Mouse (Mus musculus): ENCODE measurements around the gene Cemip. TPM values are rescaled to one million over a fixed set of nuclear protein-coding genes. Genes with fewer than 3 reads are reported as not detected.

The Cemip gene
- total and polyA plus RNA-seq, 2 experiments from 2014 or later: 0.37 to 2.9 TPM

- H3K4me3 ChIP-seq (ENCODE audit: low read depth, low read length): no peak overlapping the region
- H3K36me3 ChIP-seq (replicated peaks; ENCODE audit: control insufficient read depth, insufficient read depth, low read length): no peaks in the 10 kb centered on the region
- no peaks in the 10 kb centered on the region; the same call in 1 of the 2 replicates for H3K9me3 ChIP-seq (replicated peaks; ENCODE audit: control insufficient read depth, low read length)
- no peak for TF ChIP-seq EP300 (IDR thresholded peaks at IDR 0.05; ENCODE audit: low read depth)
- no peak for TF ChIP-seq CTCF (IDR thresholded peaks at IDR 0.05; ENCODE audit: low read depth)
- ATAC-seq (ENCODE audit: insufficient read depth, low read depth) (no peak), DNase-seq (ENCODE audit: low spot score) (no peak)
- WGBS: 55% methylated on average over 3 of the region's 3 CpGs
- H3K27ac ChIP-seq (ENCODE audit: low read depth): no peak overlapping the region
- H3K4me2 ChIP-seq (ENCODE audit: low read depth, low read length): no peak overlapping the region
- H3K9ac ChIP-seq (replicated peaks; ENCODE audit: low read depth, low read length): no peak overlapping the region
- no peaks in the 10 kb centered on the region; the same call in 1 of the 2 replicates for H3K27me3 ChIP-seq (ENCODE audit: control insufficient read depth, insufficient read depth, low read length)
- H3K4me1 ChIP-seq (ENCODE audit: control insufficient read depth, insufficient read depth): no peaks in the 10 kb centered on the region
Measured at GRCm38 (mm10) chr7:83939017-83939721, 147.1 kb downstream of the Cemip start.

- no peak for DNase-seq (ENCODE audit: low spot score)
- ATAC-seq (ENCODE audit: insufficient read depth, low read depth): no peak
- no peaks in the 10 kb centered on the region for H3K27me3 ChIP-seq (ENCODE audit: control insufficient read depth, insufficient read depth, low read length)
- no peak overlapping the region for H3K9ac ChIP-seq (replicated peaks; ENCODE audit: low read depth, low read length)
- H3K27ac ChIP-seq (ENCODE audit: low read depth): no peak overlapping the region
- H3K4me1 ChIP-seq (ENCODE audit: control insufficient read depth, insufficient read depth): peaks cover 14% of the 10 kb centered on the region
- WGBS: 55% methylated on average over 3 of the region's 3 CpGs
- no peaks in the 10 kb centered on the region for H3K36me3 ChIP-seq (replicated peaks; ENCODE audit: control insufficient read depth, insufficient read depth, low read length)
- no peak overlapping the region for H3K4me2 ChIP-seq (ENCODE audit: low read depth, low read length)
- H3K4me3 ChIP-seq (ENCODE audit: low read depth, low read length): no peak overlapping the region
- no peaks in the 10 kb centered on the region for H3K9me3 ChIP-seq (replicated peaks; ENCODE audit: control insufficient read depth, low read length)
- no peak for TF ChIP-seq EP300 (IDR thresholded peaks at IDR 0.05; ENCODE audit: low read depth)
- TF ChIP-seq CTCF (IDR thresholded peaks at IDR 0.05; ENCODE audit: low read depth): no peak
Measured at GRCm38 (mm10) chr7:83921637-83922036, 164.7 kb downstream of the Cemip start.

GRCm38 (mm10) chr7:83920241-83920640 lies 166.1 kb downstream of the Cemip start:
- H3K27me3 ChIP-seq (ENCODE audit: control insufficient read depth, insufficient read depth, low read length): no peaks in the 10 kb centered on the region
- H3K4me3 ChIP-seq (ENCODE audit: low read depth, low read length): no peak overlapping the region
- H3K27ac ChIP-seq (ENCODE audit: low read depth): no peak overlapping the region
- H3K36me3 ChIP-seq (replicated peaks; ENCODE audit: control insufficient read depth, insufficient read depth, low read length): no peaks in the 10 kb centered on the region
- H3K9me3 ChIP-seq (replicated peaks; ENCODE audit: control insufficient read depth, low read length): no peaks in the 10 kb centered on the region
- no peak for DNase-seq (ENCODE audit: low spot score)
- ATAC-seq (ENCODE audit: insufficient read depth, low read depth): no peak
- no peak overlapping the region for H3K9ac ChIP-seq (replicated peaks; ENCODE audit: low read depth, low read length)
- WGBS: 49% methylated on average over 4 of the region's 4 CpGs
- TF ChIP-seq CTCF (IDR thresholded peaks at IDR 0.05; ENCODE audit: low read depth): no peak
- TF ChIP-seq EP300 (IDR thresholded peaks at IDR 0.05; ENCODE audit: low read depth): no peak
- no peak overlapping the region for H3K4me2 ChIP-seq (ENCODE audit: low read depth, low read length)
- peaks cover 14% of the 10 kb centered on the region for H3K4me1 ChIP-seq (ENCODE audit: control insufficient read depth, insufficient read depth)

DNA sequence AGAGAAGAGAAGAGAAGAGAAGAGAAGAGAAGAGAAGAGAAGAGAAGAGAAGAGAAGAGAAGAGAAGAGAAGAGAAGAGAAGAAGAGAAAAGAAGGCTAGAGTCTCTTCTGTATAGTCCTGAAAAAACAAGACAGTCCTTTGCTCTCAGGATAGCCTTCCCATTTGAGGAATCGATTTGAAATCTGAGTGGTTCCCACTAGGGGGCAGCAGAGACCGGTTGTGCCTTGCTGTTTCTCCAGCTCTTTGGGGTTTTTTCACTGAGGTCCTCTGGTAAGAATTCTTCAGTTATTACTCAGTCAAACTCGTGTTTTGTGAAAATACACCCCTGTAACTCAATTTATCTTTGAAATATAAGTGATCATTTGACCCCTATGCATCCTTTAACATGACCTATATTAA lies 171.7 kb downstream of the Cemip start:
- Histone ChIP-seq H3K36me3 (replicated peaks; ENCODE audit: control insufficient read depth, insufficient read depth, low read length) (no peaks in the 10 kb centered on the region), H3K9me3 (replicated peaks; ENCODE audit: control insufficient read depth, low read length) (no peaks in the 10 kb centered on the region), H3K27me3 (ENCODE audit: control insufficient read depth, insufficient read depth, low read length) (no peaks in the 10 kb centered on the region), H3K9ac (replicated peaks; ENCODE audit: low read depth, low read length) (no peak overlapping the region), H3K4me1 (ENCODE audit: control insufficient read depth, insufficient read depth) (peaks cover under 1% of the 10 kb centered on the region; the same call in 1 of the 2 replicates), H3K4me3 (ENCODE audit: low read depth, low read length) (no peak overlapping the region), H3K4me2 (ENCODE audit: low read depth, low read length) (no peak overlapping the region), H3K27ac (ENCODE audit: low read depth) (no peak overlapping the region)
- DNase-seq (ENCODE audit: low spot score) (peak; percentile 62), ATAC-seq (ENCODE audit: insufficient read depth, low read depth) (no peak)
- WGBS: under 1% methylated on average over 3 of the region's 3 CpGs
- TF ChIP-seq EP300 (IDR thresholded peaks at IDR 0.05; ENCODE audit: low read depth): no peak
- TF ChIP-seq CTCF (IDR thresholded peaks at IDR 0.05; ENCODE audit: low read depth): peak; percentile 88

- no peaks in the 10 kb centered on the region for H3K27me3 ChIP-seq (ENCODE audit: control insufficient read depth, insufficient read depth, low read length)
- H3K4me1 ChIP-seq (ENCODE audit: control insufficient read depth, insufficient read depth): no peaks in the 10 kb centered on the region
- H3K36me3 ChIP-seq (replicated peaks; ENCODE audit: control insufficient read depth, insufficient read depth, low read length): no peaks in the 10 kb centered on the region
- H3K9ac ChIP-seq (replicated peaks; ENCODE audit: low read depth, low read length): no peak overlapping the region
- H3K4me3 ChIP-seq (ENCODE audit: low read depth, low read length): no peak overlapping the region
- DNase-seq (ENCODE audit: low spot score) (no peak), ATAC-seq (ENCODE audit: insufficient read depth, low read depth) (no peak)
- H3K9me3 ChIP-seq (replicated peaks; ENCODE audit: control insufficient read depth, low read length): no peaks in the 10 kb centered on the region
- no peak overlapping the region for H3K4me2 ChIP-seq (ENCODE audit: low read depth, low read length)
- WGBS: 62% methylated on average over 9 of the region's 9 CpGs
- no peak for TF ChIP-seq EP300 (IDR thresholded peaks at IDR 0.05; ENCODE audit: low read depth)
- no peak overlapping the region for H3K27ac ChIP-seq (ENCODE audit: low read depth)
Measured at GRCm38 (mm10) chr7:83913995-83914394, 172.3 kb downstream of the Cemip start.
